Mouse (Mus musculus) intestine, embryonic 14.5 days (tissue): Measurements from ENCODE around the gene Csrnp1. TPM values are rescaled to one million over a fixed set of nuclear protein-coding genes. Genes with fewer than 3 reads are reported as not detected.

ENCODE experiments used
- ATAC-seq: fragments of 200-750 bp; cut with Nextera tagmentation; replicated peaks from 2 replicates; pipeline ENCODE4 v1.8.0; 2017; ENCODE audit warnings: low read depth, moderate number of reproducible peaks, moderate TSS enrichment, moderate library complexity; ENCODE audit not compliant: low FRiP score, low TSS enrichment
- DNase-seq: peaks from one replicate; pipeline ENCODE4 v3.0.0-alpha.2; 2018; ENCODE audit warnings: low spot score
- H3K27ac ChIP-seq: fragments of 300-500 bp; sonication (generic); 2 replicates; pipeline ENCODE4 v1.5.1; 2014; ENCODE audit warnings: low read depth, mild to moderate bottlenecking, control low read depth
- H3K27me3 ChIP-seq: fragments of 300-500 bp; sonication (generic); replicated peaks from 2 replicates; pipeline ENCODE4 v1.6.1; 2014; ENCODE audit warnings: low read length, control low read depth; ENCODE audit not compliant: control insufficient read depth, insufficient read depth
- H3K36me3 ChIP-seq: fragments of 300-500 bp; sonication (generic); 2 replicates; pipeline ENCODE4 v1.6.1; 2014; ENCODE audit warnings: low read length, control low read depth; ENCODE audit not compliant: control insufficient read depth, insufficient read depth
- H3K4me1 ChIP-seq: fragments of 300-500 bp; sonication (generic); replicated peaks from 2 replicates; pipeline ENCODE4 v1.6.1; 2014; ENCODE audit warnings: low read length, control low read depth, mixed read lengths; ENCODE audit not compliant: control insufficient read depth, insufficient read depth
- H3K4me2 ChIP-seq: fragments of 300-500 bp; sonication (generic); 2 replicates; pipeline ENCODE4 v1.6.1; 2014; ENCODE audit warnings: low read length
- H3K4me3 ChIP-seq: fragments of 300-500 bp; sonication (generic); 2 replicates; pipeline ENCODE4 v1.5.1; 2014; ENCODE audit warnings: low read depth, low read length, control low read depth, mixed read lengths
- H3K9ac ChIP-seq: fragments of 300-500 bp; sonication (generic); 2 replicates; pipeline ENCODE4 v1.6.1; 2014; ENCODE audit warnings: mild to moderate bottlenecking, low read length
- H3K9me3 ChIP-seq: fragments of 300-500 bp; sonication (generic); 2 replicates; pipeline ENCODE4 v1.6.1; 2016; ENCODE audit warnings: low read length, control low read depth; ENCODE audit not compliant: control insufficient read depth
- WGBS: fragments of 180-500 bp; shearing (Covaris S2); extraction: QIAGEN DNeasy Blood & Tissue Kit; methylation state at CpG from one replicate; pipeline ENCODE4 v1.1.7; 2014; 5-methylcytosine and 5-hydroxymethylcytosine counted together
- polyA plus RNA-seq: library from polyadenylated mRNA; unstranded; fragments of >200 nt; fragmentation: Nextera tagmentation; extraction: Ambion mirVana; gene quantifications from 2 replicates; pipeline ENCODE4 v1.2.1, GENCODE M21; 2014

The Csrnp1 gene
- polyA plus RNA-seq: 1.4 and 1.8 TPM in 2 replicates

DNA sequence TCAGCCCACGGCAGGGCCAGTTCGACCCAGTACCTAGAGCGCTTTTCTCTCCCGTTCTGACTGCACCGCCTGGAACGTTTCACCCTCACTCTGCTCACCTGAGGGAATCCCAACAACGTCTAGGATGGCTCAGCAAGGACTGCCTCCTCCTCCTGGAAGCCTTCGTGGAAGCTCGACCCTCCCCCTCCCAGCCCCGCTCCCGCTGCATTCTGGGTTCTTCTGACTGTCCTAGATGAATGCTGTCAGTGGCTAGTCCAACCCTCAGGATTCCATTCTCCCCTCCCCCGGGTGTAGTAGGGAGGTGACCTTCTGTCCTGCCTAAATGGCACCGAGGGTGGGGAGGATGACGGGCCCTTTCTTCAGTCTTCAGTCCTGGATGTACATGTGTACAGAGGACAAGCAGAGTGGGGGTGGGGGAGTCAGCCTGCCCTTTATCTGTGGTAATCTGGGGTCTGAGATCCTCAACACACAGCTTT is at the start of gene Csrnp1:
Gene Csrnp1, minus strand, starts transcription at position 123 of the 476 bp plus-strand sequence.
- H3K4me2 ChIP-seq: peak within 1 kb of the TSS; percentile 90
- WGBS: 9% methylated on average over 14 of the region's 14 CpGs
- peaks cover 51% of the 10 kb centered on the region for H3K4me1 ChIP-seq
- peak within 1 kb of the TSS; percentile 64 for H3K9ac ChIP-seq
- no peak for ATAC-seq
- DNase-seq: peak; percentile 72
- H3K4me3 ChIP-seq: peak within 1 kb of the TSS; percentile 68
- peak within 1 kb of the TSS; percentile 75 for H3K27ac ChIP-seq
- no peaks in the 10 kb centered on the region for H3K9me3 ChIP-seq
- H3K36me3 ChIP-seq: no peaks in the 10 kb centered on the region
- no peaks in the 10 kb centered on the region for H3K27me3 ChIP-seq

GRCm38 (mm10) chr9:120032710-120033109 is 48.3 kb upstream of the Csrnp1 start:
- H3K27ac ChIP-seq: no peak overlapping the region; the same call in 1 of the 2 replicates
- DNase-seq (no peak), ATAC-seq (no peak; the same call in 1 of the 2 replicates)
- no peaks in the 10 kb centered on the region for H3K4me1 ChIP-seq
- H3K27me3 ChIP-seq: no peaks in the 10 kb centered on the region
- WGBS: 70% methylated on average over 6 of the region's 6 CpGs
- no peaks in the 10 kb centered on the region for H3K36me3 ChIP-seq
- H3K4me3 ChIP-seq: no peak overlapping the region
- H3K9me3 ChIP-seq: no peaks in the 10 kb centered on the region
- H3K4me2 ChIP-seq: no peak overlapping the region
- H3K9ac ChIP-seq: no peak overlapping the region

GRCm38 (mm10) chr9:120030421-120030820 is 46.0 kb upstream of the Csrnp1 start:
- DNase-seq (no peak), ATAC-seq (no peak)
- 86% methylated on average over 10 of the region's 10 CpGs for WGBS

DNA sequence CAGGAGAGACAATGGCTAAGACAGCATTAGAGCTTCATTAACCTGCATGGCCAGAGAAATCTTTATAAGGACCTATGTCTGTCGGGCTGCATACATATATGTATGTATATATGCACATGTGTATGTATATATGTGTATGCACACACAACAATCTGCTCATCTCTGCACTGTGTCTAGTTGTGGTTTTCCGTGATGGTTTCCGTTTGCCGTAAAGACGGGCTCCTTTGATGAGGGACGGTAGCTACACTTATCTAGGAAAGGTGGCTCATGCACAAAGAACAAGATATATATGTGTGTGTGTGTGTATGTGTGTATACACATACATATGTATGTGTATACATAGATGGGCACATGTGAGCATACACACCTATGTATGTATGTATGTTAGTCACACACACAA is 45.4 kb upstream of the Csrnp1 start:
- Histone ChIP-seq H3K27ac (no peak overlapping the region), H3K4me3 (no peak overlapping the region)
- 94% methylated on average over 6 of the region's 6 CpGs for WGBS

More at GRCm38 (mm10) chr9:120030421-120030820, 46.0 kb upstream of the Csrnp1 start:
- H3K9me3 ChIP-seq: no peaks in the 10 kb centered on the region
- no peak overlapping the region for H3K4me3 ChIP-seq
- H3K27ac ChIP-seq: no peak overlapping the region
- H3K27me3 ChIP-seq: no peaks in the 10 kb centered on the region
- H3K9ac ChIP-seq: no peak overlapping the region
- H3K4me1 ChIP-seq: no peaks in the 10 kb centered on the region
- H3K36me3 ChIP-seq: no peaks in the 10 kb centered on the region
- no peak overlapping the region for H3K4me2 ChIP-seq

GRCm38 (mm10) chr9:120027401-120028151 is 43.1 kb upstream of the Csrnp1 start:
- no peaks in the 10 kb centered on the region for H3K36me3 ChIP-seq
- H3K9ac ChIP-seq: no peak overlapping the region
- DNase-seq: no peak
- H3K4me1 ChIP-seq: no peaks in the 10 kb centered on the region
- no peaks in the 10 kb centered on the region for H3K27me3 ChIP-seq
- no peak overlapping the region for H3K4me2 ChIP-seq
- no peak overlapping the region for H3K27ac ChIP-seq
- H3K4me3 ChIP-seq: no peak overlapping the region
- ATAC-seq: no peak; the same call in 1 of the 2 replicates
- H3K9me3 ChIP-seq: no peaks in the 10 kb centered on the region
- 34% methylated on average over 14 of the region's 14 CpGs for WGBS

More for the DNA sequence above, 45.4 kb upstream of the Csrnp1 start:
- no peak overlapping the region for H3K4me2 ChIP-seq
- ATAC-seq (no peak), DNase-seq (no peak)
- H3K9ac ChIP-seq: no peak overlapping the region
- no peaks in the 10 kb centered on the region for H3K4me1 ChIP-seq
- H3K36me3 ChIP-seq: no peaks in the 10 kb centered on the region
- H3K9me3 ChIP-seq: no peaks in the 10 kb centered on the region
- H3K27me3 ChIP-seq: no peaks in the 10 kb centered on the region

GRCm38 (mm10) chr9:120024625-120025024 is 40.2 kb upstream of the Csrnp1 start:
- no peaks in the 10 kb centered on the region for H3K36me3 ChIP-seq
- WGBS: 85% methylated on average over 5 of the region's 5 CpGs
- no peak overlapping the region for H3K27ac ChIP-seq
- ATAC-seq: no peak
- DNase-seq: no peak
- no peak overlapping the region for H3K4me3 ChIP-seq
- peaks cover 15% of the 10 kb centered on the region for H3K4me1 ChIP-seq
- H3K27me3 ChIP-seq: no peaks in the 10 kb centered on the region
- H3K9me3 ChIP-seq: no peaks in the 10 kb centered on the region
- no peak overlapping the region for H3K9ac ChIP-seq
- no peak overlapping the region for H3K4me2 ChIP-seq

- no peak overlapping the region for H3K4me3 ChIP-seq
- peaks cover 15% of the 10 kb centered on the region for H3K4me1 ChIP-seq
- DNase-seq (no peak), ATAC-seq (no peak)
- H3K9ac ChIP-seq: no peak overlapping the region
- H3K27ac ChIP-seq: no peak overlapping the region
- H3K9me3 ChIP-seq: no peaks in the 10 kb centered on the region
- H3K4me2 ChIP-seq: no peak overlapping the region
- no peaks in the 10 kb centered on the region for H3K27me3 ChIP-seq
- H3K36me3 ChIP-seq: no peaks in the 10 kb centered on the region
- WGBS: 83% methylated on average over 10 of the region's 10 CpGs
Observed at GRCm38 (mm10) chr9:120024171-120024570, 39.7 kb upstream of the Csrnp1 start.

GRCm38 (mm10) chr9:120023086-120023811 is 38.8 kb upstream of the Csrnp1 start, which contains the start of gene Xirp1:
TSS of gene Xirp1 (minus strand) at chr9:120023598.
- ATAC-seq: no peak
- no peak for DNase-seq
- Histone ChIP-seq H3K36me3 (no peaks in the 10 kb centered on the region), H3K4me1 (peaks cover 15% of the 10 kb centered on the region), H3K27me3 (no peaks in the 10 kb centered on the region), H3K27ac (no peak within 1 kb of the TSS), H3K9ac (no peak within 1 kb of the TSS), H3K4me2 (no peak within 1 kb of the TSS), H3K4me3 (no peak within 1 kb of the TSS), H3K9me3 (no peaks in the 10 kb centered on the region)
- 85% methylated on average over 18 of the region's 18 CpGs for WGBS
